ENCODE assay signal across 8 mouse cellular contexts in genomic region chrX:139610765-139611300, GRCm38 (mm10). TPM values are rescaled to one million over a fixed set of nuclear protein-coding genes. Genes with fewer than 3 reads are reported as not detected.
DNase-seq lines count a peak whose midpoint lies in the region; ATAC-seq and TF ChIP-seq lines count a peak whose summit lies in the region.

No protein-coding gene starts in this region.

- peak; percentile 77 for ATAC-seq in neural tube, embryonic 11.5 days (ENCODE audit: insufficient read depth, low FRiP score, low TSS enrichment)
- peak; percentile 75 for ATAC-seq in forebrain, postnatal 0 days
- ATAC-seq in limb, embryonic 11.5 days (ENCODE audit: insufficient number of reproducible peaks, low FRiP score, low TSS enrichment, low read depth): no peak
- ATAC-seq in midbrain, embryonic 14.5 days (ENCODE audit: low FRiP score, low TSS enrichment): peak; percentile 82

- H3K9ac ChIP-seq in neural tube, embryonic 11.5 days (ENCODE audit: low read length): peak overlapping the region; percentile 52; the same call in 1 of the 2 replicates
- H3K9ac ChIP-seq in forebrain, postnatal 0 days: peak overlapping the region; percentile 57
- H3K9ac ChIP-seq in limb, embryonic 11.5 days (ENCODE audit: low read length): peak overlapping the region; percentile 50
- H3K9ac ChIP-seq in midbrain, embryonic 14.5 days (replicated peaks; ENCODE audit: low read length): peak overlapping the region; percentile 66

- H3K27me3 ChIP-seq in neural tube, embryonic 11.5 days (ENCODE audit: control insufficient read depth, insufficient read depth, low read length): peaks cover 13% of the 10 kb centered on the region
- H3K27me3 ChIP-seq in forebrain, postnatal 0 days (ENCODE audit: insufficient read depth, low read length): no peaks in the 10 kb centered on the region
- H3K27me3 ChIP-seq in limb, embryonic 11.5 days (ENCODE audit: control insufficient read depth, insufficient read depth, low read length): peaks cover 11% of the 10 kb centered on the region
- peaks cover 7% of the 10 kb centered on the region; the same call in 1 of the 2 replicates for H3K27me3 ChIP-seq in midbrain, embryonic 14.5 days (ENCODE audit: control insufficient read depth, insufficient read depth, low read length)

- no peak for TF ChIP-seq CTCF in forebrain, postnatal 0 days (IDR thresholded peaks at IDR 0.05; ENCODE audit: low read depth)

- no peak overlapping the region for H3K27ac ChIP-seq in neural tube, embryonic 11.5 days (ENCODE audit: low read depth, low read length)
- no peak overlapping the region for H3K27ac ChIP-seq in forebrain, postnatal 0 days (ENCODE audit: low read depth, low read length)
- no peak overlapping the region for H3K27ac ChIP-seq in limb, embryonic 11.5 days (replicated peaks; ENCODE audit: low read depth, low read length)
- peak overlapping the region; percentile 52 for H3K27ac ChIP-seq in midbrain, embryonic 14.5 days (replicated peaks; ENCODE audit: low read depth, low read length)

- no peaks in the 10 kb centered on the region for H3K9me3 ChIP-seq in neural tube, embryonic 11.5 days (ENCODE audit: control insufficient read depth, low read length)
- H3K9me3 ChIP-seq in forebrain, postnatal 0 days (ENCODE audit: low read length): no peaks in the 10 kb centered on the region
- no peaks in the 10 kb centered on the region for H3K9me3 ChIP-seq in limb, embryonic 11.5 days (ENCODE audit: control insufficient read depth, low read length)
- no peaks in the 10 kb centered on the region for H3K9me3 ChIP-seq in midbrain, embryonic 14.5 days (ENCODE audit: control insufficient read depth, low read length)

- H3K36me3 ChIP-seq in neural tube, embryonic 11.5 days (ENCODE audit: control insufficient read depth, insufficient read depth, low read length): no peaks in the 10 kb centered on the region
- no peaks in the 10 kb centered on the region for H3K36me3 ChIP-seq in forebrain, postnatal 0 days (ENCODE audit: insufficient read depth)
- H3K36me3 ChIP-seq in limb, embryonic 11.5 days (ENCODE audit: control insufficient read depth, insufficient read depth, low read length): no peaks in the 10 kb centered on the region
- H3K36me3 ChIP-seq in midbrain, embryonic 14.5 days (ENCODE audit: control insufficient read depth, insufficient read depth, low read length): no peaks in the 10 kb centered on the region

- 21% methylated on average over 37 of the region's 54 CpGs for WGBS in neural tube, embryonic 11.5 days
- WGBS in forebrain, postnatal 0 days: 28% methylated on average over 54 of the region's 54 CpGs
- 11% methylated on average over 48 of the region's 54 CpGs for WGBS in limb, embryonic 11.5 days
- WGBS in midbrain, embryonic 14.5 days: 27% methylated on average over 54 of the region's 54 CpGs

- no peaks in the 10 kb centered on the region for H3K4me1 ChIP-seq in neural tube, embryonic 11.5 days (ENCODE audit: control insufficient read depth, insufficient read depth, low read length)
- no peaks in the 10 kb centered on the region for H3K4me1 ChIP-seq in forebrain, postnatal 0 days (ENCODE audit: insufficient read depth)
- no peaks in the 10 kb centered on the region for H3K4me1 ChIP-seq in limb, embryonic 11.5 days (ENCODE audit: control insufficient read depth, insufficient read depth, low read length)
- no peaks in the 10 kb centered on the region for H3K4me1 ChIP-seq in midbrain, embryonic 14.5 days (ENCODE audit: control insufficient read depth, insufficient read depth, low read length)

- DNase-seq in adrenal gland, adult 2 months: peak; percentile 54
- DNase-seq in adrenal gland, adult (ENCODE audit: inconsistent age in 2 of 2, low spot score in 1 of 2): no peak
- DNase-seq in neural tube, embryonic 11.5 days (ENCODE audit: low spot score): no peak
- DNase-seq in neural tube, embryonic 10.5 days (ENCODE audit: extremely low spot score, low spot score): no peak
- DNase-seq in forebrain, postnatal 0 days: no peak
- DNase-seq in limb, embryonic 11.5 days (ENCODE audit: low spot score): no peak
- no peak for DNase-seq in midbrain, embryonic 14.5 days
- DNase-seq in cerebellum, adult 11-12 months: no peak

- H3K4me2 ChIP-seq in neural tube, embryonic 11.5 days (ENCODE audit: low read depth): peak overlapping the region; percentile 73
- peak overlapping the region; percentile 64 for H3K4me2 ChIP-seq in forebrain, postnatal 0 days (ENCODE audit: low read depth)
- peak overlapping the region; percentile 67 for H3K4me2 ChIP-seq in limb, embryonic 11.5 days (ENCODE audit: low read depth, severe bottlenecking)
- H3K4me2 ChIP-seq in midbrain, embryonic 14.5 days (ENCODE audit: low read length): peak overlapping the region; percentile 68

- peak overlapping the region; percentile 52 for H3K4me3 ChIP-seq in neural tube, embryonic 11.5 days (ENCODE audit: low read depth, low read length)
- H3K4me3 ChIP-seq in forebrain, postnatal 0 days (ENCODE audit: low read depth, low read length): peak overlapping the region; percentile 54
- peak overlapping the region; percentile 47 for H3K4me3 ChIP-seq in limb, embryonic 11.5 days (ENCODE audit: low read depth, low read length)
- peak overlapping the region; percentile 51 for H3K4me3 ChIP-seq in midbrain, embryonic 14.5 days (replicated peaks; ENCODE audit: low read depth, low read length)

RNA-seq across cellular contexts. Expression of gene Rnf128, which starts 47.7 kb away (rescaled TPM):
- 10 to 100 TPM; 34.1 to 49.3 TPM for total RNA-seq in adrenal gland, adult 2 months (2021)
- 52.4 and 63.8 TPM in 2 replicates for polyA plus RNA-seq in adrenal gland, adult 2 months (2012; rRNA removed)
- 1.9 and 2.7 TPM in 2 replicates for polyA plus RNA-seq in neural tube, embryonic 11.5 days (2014; fragmentation: Nextera tagmentation; extraction: Ambion mirVana)
- total RNA-seq in forebrain, postnatal 0 days (2014; rRNA removed): 5.2 and 7.2 TPM in 2 replicates
- 4.9 and 6.6 TPM in 2 replicates for polyA plus RNA-seq in forebrain, postnatal 0 days (2015; fragmentation: Nextera tagmentation; extraction: Ambion mirVana)
- 3.2 and 3.9 TPM in 2 replicates for polyA plus RNA-seq in limb, embryonic 11.5 days (2014; fragmentation: Nextera tagmentation; extraction: Ambion mirVana)
- polyA plus RNA-seq in midbrain, embryonic 14.5 days (2014; fragmentation: Nextera tagmentation; extraction: Ambion mirVana): 3.6 and 4.2 TPM in 2 replicates
